Mouse (Mus musculus): ENCODE data around the gene Vps33b.

GRCm38 (mm10) chr7:80241661-80242060 is 27.8 kb upstream of the Vps33b start:
- TF ChIP-seq GATA1 (IDR thresholded peaks at IDR 0.05; ENCODE audit: borderline replicate concordance, low read length) (no peak), FLI1 (IDR thresholded peaks at IDR 0.05; ENCODE audit: low read length) (no peak)

Measured in megakaryocyte, embryonic 14.5 days (primary cell).